Mouse (Mus musculus) limb, embryonic 12.5 days (tissue): Measurements from ENCODE around the gene Shisa2. TPM values are rescaled to one million over a fixed set of nuclear protein-coding genes. Genes with fewer than 3 reads are reported as not detected.

ENCODE experiments used
- ATAC-seq: fragments of 200-750 bp; cut with Nextera tagmentation; 2 replicates; pipeline ENCODE4 v1.8.0; 2017; ENCODE audit warnings: low read depth, moderate TSS enrichment; ENCODE audit not compliant: insufficient number of reproducible peaks, insufficient read depth, low FRiP score, low TSS enrichment
- H3K27ac ChIP-seq: fragments of 300-500 bp; sonication (generic); 2 replicates; pipeline ENCODE4 v1.5.1; 2016; ENCODE audit warnings: mild to moderate bottlenecking, moderate library complexity
- H3K27me3 ChIP-seq: fragments of 300-500 bp; sonication (generic); 2 replicates; pipeline ENCODE4 v1.6.1; 2016; ENCODE audit warnings: mild to moderate bottlenecking, moderate library complexity
- H3K36me3 ChIP-seq: fragments of 300-500 bp; sonication (generic); 2 replicates; pipeline ENCODE4 v1.6.1; 2016; ENCODE audit warnings: mild to moderate bottlenecking, moderate library complexity
- H3K4me1 ChIP-seq: fragments of 300-500 bp; sonication (generic); replicated peaks from 2 replicates; pipeline ENCODE4 v1.6.1; 2016
- H3K4me2 ChIP-seq: fragments of 300-500 bp; sonication (generic); 2 replicates; pipeline ENCODE4 v1.6.1; 2016; ENCODE audit warnings: mild to moderate bottlenecking, moderate library complexity
- H3K4me3 ChIP-seq: fragments of 300-500 bp; sonication (generic); replicated peaks from 2 replicates; pipeline ENCODE4 v1.5.1; 2016; ENCODE audit warnings: mild to moderate bottlenecking
- H3K9ac ChIP-seq: fragments of 300-500 bp; sonication (generic); replicated peaks from 2 replicates; pipeline ENCODE4 v1.6.1; 2016; ENCODE audit warnings: mild to moderate bottlenecking, moderate library complexity
- H3K9me3 ChIP-seq: fragments of 300-500 bp; sonication (generic); 2 replicates; pipeline ENCODE4 v1.6.1; 2016; ENCODE audit warnings: mild to moderate bottlenecking, moderate library complexity
- WGBS: fragments of 180-500 bp; shearing (Covaris S2); methylation state at CpG from one replicate; pipeline ENCODE4 v1.1.7; 2016; 5-methylcytosine and 5-hydroxymethylcytosine counted together
- polyA plus RNA-seq: library from polyadenylated mRNA; unstranded; fragments of >200 nt; fragmentation: Nextera tagmentation; extraction: Ambion mirVana; gene quantifications from 2 replicates; pipeline ENCODE4 v1.2.1, GENCODE M21; 2016

The Shisa2 gene
- polyA plus RNA-seq, 1 experiment from 2014 or later: 89.9 TPM

DNA sequence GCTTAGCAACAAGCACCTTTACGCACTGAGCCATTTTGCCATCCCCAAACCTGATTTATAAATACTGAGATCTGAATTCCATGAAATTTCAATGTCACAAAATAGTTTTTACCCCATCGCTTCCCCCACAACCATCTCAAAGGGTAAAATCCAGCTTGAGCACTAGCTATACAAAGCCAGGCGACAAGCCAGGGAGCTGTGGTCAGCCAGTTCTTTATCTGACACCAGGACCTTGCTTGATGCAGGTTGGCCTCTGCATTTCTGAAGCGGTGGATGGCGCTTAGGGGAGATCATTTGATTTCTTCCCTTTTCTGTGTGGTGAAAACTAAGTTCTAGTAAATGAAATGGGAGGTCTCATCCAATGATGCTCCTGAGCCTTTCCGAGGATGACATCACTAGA lies 7.0 kb downstream of the Shisa2 start:
- H3K9ac ChIP-seq: no peak overlapping the region
- H3K27ac ChIP-seq: no peak overlapping the region
- H3K4me3 ChIP-seq: no peak overlapping the region
- H3K9me3 ChIP-seq: no peaks in the 10 kb centered on the region
- H3K4me2 ChIP-seq: no peak overlapping the region
- no peak for ATAC-seq
- peaks cover 37% of the 10 kb centered on the region for H3K36me3 ChIP-seq
- H3K4me1 ChIP-seq: peaks cover 22% of the 10 kb centered on the region
- WGBS: 92% methylated on average over 6 of the region's 6 CpGs
- H3K27me3 ChIP-seq: no peaks in the 10 kb centered on the region

DNA sequence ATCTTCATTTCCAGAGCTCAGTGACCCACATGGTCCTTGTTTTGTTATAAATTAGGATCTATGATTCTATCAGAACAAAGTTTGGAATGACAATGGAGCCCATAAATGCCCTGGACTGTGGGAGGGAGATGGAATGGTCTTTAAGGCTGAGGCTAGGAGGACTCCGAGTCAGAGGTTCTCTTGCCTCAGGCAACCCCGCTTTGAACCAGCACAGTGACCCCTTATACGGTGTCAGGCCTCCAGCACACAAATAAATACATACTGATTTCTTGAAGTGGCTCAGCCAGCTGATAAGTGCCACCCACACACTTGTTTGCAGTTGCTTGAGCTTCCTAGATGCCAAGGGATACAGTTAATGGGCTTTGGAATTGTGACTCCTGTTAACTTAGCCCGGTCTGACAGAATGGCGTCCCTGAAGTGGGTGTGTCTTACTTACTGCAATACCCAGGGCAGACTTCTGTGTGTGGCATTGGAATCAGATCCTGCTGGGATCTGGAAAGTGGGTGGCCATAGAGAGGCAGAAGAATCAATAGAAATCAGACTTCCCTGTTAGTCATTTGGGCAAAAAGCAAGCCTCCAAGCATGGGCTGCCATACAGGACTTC lies 8.3 kb downstream of the Shisa2 start:
- no peak overlapping the region for H3K4me3 ChIP-seq
- ATAC-seq: no peak
- no peak overlapping the region for H3K4me2 ChIP-seq
- no peaks in the 10 kb centered on the region for H3K9me3 ChIP-seq
- no peak overlapping the region for H3K27ac ChIP-seq
- H3K4me1 ChIP-seq: peaks cover 11% of the 10 kb centered on the region
- no peaks in the 10 kb centered on the region for H3K27me3 ChIP-seq
- no peak overlapping the region for H3K9ac ChIP-seq
- 77% methylated on average over 5 of the region's 5 CpGs for WGBS
- peaks cover 37% of the 10 kb centered on the region for H3K36me3 ChIP-seq

DNA sequence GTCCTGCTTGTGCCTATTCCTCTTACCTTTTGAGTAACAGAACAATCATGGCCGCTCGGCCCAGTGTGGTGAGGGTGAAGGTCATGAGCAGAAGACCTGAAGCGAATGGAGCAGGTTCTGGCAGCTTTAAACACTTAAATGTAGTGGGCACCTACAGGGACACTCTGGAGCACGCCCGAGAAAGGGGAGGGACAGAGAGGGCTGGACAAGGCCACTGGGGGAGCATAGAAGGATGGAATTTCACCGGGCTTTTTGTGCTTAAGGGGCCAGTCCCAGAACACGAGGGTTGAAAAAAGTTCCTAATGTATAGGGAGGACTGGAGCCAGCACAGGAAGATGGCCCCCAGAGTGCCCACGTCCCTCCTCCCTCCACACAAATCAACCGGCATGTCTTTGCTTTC lies 8.9 kb downstream of the Shisa2 start:
- Histone ChIP-seq H3K27ac (no peak overlapping the region), H3K4me3 (no peak overlapping the region), H3K9me3 (no peaks in the 10 kb centered on the region), H3K9ac (no peak overlapping the region), H3K4me2 (no peak overlapping the region), H3K4me1 (peaks cover 10% of the 10 kb centered on the region), H3K27me3 (no peaks in the 10 kb centered on the region), H3K36me3 (peaks cover 37% of the 10 kb centered on the region)
- 83% methylated on average over 9 of the region's 9 CpGs for WGBS
- ATAC-seq: no peak

DNA sequence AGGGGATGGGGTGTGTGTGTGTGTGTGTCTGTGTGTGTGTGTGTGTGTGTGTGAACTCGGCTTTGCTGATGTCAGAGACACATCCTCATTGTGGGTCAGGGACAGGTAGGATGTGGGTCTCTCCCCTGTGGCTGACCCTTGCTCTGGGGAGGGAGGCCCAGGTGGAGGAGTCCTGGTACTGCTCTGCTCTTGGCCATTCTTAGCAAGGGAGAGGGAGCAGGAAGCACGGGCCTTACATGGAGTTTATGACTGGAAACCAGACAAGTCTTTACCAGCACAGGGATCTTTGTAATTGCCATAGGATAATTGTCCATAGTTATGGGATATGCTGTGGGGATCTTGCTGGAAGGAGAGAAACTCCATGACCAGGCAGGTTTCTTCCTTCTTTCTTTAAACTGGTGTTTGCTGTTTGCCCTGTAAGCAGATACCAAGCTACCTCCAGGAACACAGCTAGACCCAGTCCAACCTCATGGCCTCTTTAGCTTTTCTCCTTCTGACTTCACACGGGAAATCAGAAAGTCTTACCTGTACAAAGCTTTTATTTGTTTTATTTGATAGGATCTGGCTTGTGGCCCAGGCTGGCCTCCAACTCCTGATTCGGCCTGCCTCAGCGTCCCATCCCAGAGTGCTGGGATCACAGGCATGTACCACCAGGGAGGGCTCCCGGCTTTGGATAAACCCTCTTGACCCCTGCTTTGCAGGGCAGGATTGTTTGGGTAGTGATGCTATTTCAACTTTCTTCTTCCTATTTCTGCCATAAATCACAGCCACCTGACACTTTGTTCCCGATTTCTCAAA lies 14.0 kb downstream of the Shisa2 start:
- Histone ChIP-seq H3K4me2 (no peak overlapping the region), H3K36me3 (no peaks in the 10 kb centered on the region), H3K9ac (no peak overlapping the region), H3K4me3 (no peak overlapping the region), H3K27ac (no peak overlapping the region), H3K4me1 (peaks cover 2% of the 10 kb centered on the region; the same call in 1 of the 2 replicates), H3K27me3 (no peaks in the 10 kb centered on the region), H3K9me3 (no peaks in the 10 kb centered on the region)
- no peak for ATAC-seq
- WGBS: 47% methylated on average over 7 of the region's 7 CpGs

DNA sequence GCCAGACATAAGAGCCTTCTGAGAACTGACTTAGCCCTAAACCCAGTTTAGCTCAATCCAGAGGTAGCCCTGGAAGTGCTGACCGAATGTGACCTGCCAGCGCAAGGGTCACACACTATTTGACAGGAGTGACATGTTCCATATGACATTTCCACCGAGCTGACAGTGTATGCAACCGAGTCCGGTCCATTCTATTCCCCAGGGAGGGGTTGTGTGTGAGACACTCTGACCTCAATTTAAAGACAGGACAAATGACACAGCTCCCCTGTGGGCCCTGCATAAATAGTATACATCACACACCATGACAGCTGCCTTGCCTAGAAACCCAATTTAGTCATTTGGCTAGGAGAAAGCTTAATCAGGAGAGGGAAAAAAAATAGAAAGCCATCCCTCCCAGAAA lies 16.7 kb downstream of the Shisa2 start:
- no peak for ATAC-seq
- Histone ChIP-seq H3K9me3 (no peaks in the 10 kb centered on the region), H3K27ac (no peak overlapping the region), H3K36me3 (no peaks in the 10 kb centered on the region), H3K4me3 (no peak overlapping the region), H3K27me3 (no peaks in the 10 kb centered on the region), H3K9ac (no peak overlapping the region), H3K4me1 (peaks cover 8% of the 10 kb centered on the region), H3K4me2 (no peak overlapping the region)
- WGBS: 44% methylated on average over 5 of the region's 5 CpGs

DNA sequence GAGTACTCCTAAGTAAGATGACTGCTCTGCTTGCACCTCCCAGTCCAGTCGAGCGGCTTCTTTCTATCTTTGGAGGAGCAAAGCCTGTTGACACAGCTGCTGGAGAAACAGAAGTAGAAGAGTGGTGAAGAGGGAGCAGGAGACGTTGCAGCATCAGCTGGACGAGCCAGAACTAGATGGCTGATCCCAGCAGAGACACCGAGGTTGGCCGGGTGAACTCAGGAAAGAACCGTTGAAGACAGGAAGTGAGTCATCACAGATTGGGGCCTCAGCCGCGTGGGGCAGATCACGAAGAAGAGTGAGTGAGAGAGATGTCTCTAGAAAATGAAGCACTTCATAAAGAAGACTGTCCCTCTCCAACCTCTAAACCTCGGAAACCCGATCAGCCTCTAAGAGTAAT lies 18.5 kb downstream of the Shisa2 start:
- Histone ChIP-seq H3K36me3 (no peaks in the 10 kb centered on the region), H3K4me1 (peaks cover 22% of the 10 kb centered on the region), H3K9me3 (no peaks in the 10 kb centered on the region), H3K4me3 (no peak overlapping the region), H3K9ac (no peak overlapping the region), H3K4me2 (no peak overlapping the region), H3K27ac (no peak overlapping the region), H3K27me3 (no peaks in the 10 kb centered on the region)
- WGBS: 64% methylated on average over 12 of the region's 12 CpGs
- no peak for ATAC-seq

DNA sequence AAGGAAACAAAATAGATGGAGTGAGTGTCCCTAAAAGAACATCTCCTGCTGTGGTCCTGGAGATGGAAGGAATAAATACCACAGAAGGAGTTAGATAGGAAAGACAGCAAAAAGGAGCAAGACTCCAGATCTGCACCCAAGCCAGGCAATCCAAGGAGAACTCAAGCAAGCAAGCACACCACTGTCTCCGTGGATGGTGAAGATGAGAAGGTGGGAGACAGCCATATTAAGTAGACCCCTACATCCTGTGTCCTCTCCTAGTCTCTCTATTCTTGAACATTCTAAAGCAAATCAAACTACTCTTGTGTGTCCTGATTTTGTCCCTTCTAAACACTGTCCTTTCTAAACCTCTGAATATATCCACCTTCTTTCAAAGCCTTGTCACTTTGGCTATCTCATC lies 19.1 kb downstream of the Shisa2 start:
- Histone ChIP-seq H3K9me3 (no peaks in the 10 kb centered on the region), H3K36me3 (no peaks in the 10 kb centered on the region), H3K4me1 (peaks cover 21% of the 10 kb centered on the region), H3K9ac (no peak overlapping the region), H3K27ac (no peak overlapping the region), H3K4me3 (no peak overlapping the region), H3K27me3 (no peaks in the 10 kb centered on the region), H3K4me2 (no peak overlapping the region)
- WGBS: 87% methylated on average over 1 of the region's 1 CpGs
- no peak for ATAC-seq

DNA sequence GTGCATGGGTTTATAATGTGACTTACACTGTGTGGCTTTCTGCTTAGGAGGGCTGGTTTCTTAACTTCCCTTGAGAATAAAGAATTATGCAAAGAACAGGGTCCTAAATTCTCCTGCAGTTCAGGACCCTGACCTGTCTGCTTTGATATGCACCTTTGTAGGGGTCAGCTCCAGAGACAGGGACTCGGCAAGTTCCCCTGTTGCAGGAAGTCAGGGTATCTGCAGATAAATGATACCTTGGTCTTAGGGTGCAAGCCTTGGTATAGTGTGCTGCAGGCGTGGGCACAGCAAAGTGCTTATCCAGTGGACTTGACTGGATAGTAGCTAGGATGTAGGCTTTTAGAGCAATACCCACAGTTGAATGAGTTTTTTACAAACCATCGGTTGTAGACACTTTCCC lies 19.8 kb downstream of the Shisa2 start:
- no peak for ATAC-seq
- no peak overlapping the region for H3K9ac ChIP-seq
- H3K27ac ChIP-seq: no peak overlapping the region
- no peak overlapping the region for H3K4me3 ChIP-seq
- peaks cover 26% of the 10 kb centered on the region for H3K4me1 ChIP-seq
- WGBS: 69% methylated on average over 3 of the region's 3 CpGs
- no peaks in the 10 kb centered on the region for H3K9me3 ChIP-seq
- no peaks in the 10 kb centered on the region for H3K27me3 ChIP-seq
- H3K36me3 ChIP-seq: no peaks in the 10 kb centered on the region
- H3K4me2 ChIP-seq: no peak overlapping the region

DNA sequence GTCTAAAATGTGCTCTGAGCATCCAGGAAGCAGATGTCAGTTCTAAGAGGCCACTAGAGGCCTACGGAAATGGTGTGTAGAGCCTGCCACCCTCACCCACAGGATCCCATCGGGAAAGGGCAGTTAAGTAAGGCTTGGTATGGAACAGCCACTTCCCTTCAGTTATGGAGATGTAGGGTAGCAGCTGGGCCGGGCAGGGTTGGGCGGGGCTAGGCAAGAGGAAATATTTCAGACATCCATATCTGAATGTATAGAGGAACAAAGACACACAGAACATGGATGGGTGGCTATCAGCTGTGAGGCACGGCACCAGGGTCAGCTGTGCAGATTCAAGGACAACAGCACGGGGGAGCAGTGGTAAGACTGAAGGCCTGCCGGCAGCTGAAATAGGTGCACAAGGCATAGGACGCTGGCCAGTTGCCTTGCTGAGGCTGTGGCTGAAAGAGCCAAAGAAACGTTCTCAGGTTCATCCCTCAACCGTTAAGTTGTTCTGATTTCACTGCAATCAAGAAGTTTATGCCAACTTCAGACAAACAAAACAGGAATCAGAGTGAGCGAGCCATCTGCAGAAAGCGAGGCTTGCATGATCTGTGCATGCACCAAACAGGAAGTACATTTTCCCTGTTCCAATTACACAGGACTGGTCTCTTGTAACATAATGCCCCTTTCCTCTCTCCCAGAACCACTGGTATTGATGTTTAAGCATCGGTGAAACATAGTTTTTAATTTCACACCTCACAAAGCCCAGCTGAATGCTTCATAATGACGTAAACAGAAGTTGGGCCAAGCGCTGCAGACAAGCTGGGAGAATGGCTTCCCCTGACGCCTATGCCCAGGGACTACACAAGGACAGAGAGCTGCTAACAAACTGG lies 22.0 kb downstream of the Shisa2 start:
- H3K27ac ChIP-seq: peak overlapping the region; percentile 80
- peak; percentile 44; the same call in 1 of the 2 replicates for ATAC-seq
- no peak overlapping the region for H3K4me2 ChIP-seq

DNA sequence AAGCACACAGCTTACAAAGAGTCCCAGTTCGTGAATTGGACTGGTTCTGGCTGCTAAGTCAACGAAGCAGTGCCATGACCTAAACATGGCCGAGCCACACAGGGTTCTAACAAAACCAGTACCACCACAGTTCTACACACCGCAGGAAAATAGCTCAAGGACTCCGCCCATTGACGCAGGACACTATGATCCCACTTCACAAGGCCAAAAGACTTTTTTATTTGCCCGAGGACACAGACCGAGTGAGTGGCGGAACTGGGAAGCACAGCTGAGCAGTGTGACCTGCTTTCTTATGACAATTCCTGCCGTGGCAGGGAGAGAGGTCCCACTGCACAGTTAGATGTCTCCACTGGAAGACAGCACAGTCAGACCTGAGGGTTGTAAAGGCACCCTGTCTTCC lies 23.5 kb downstream of the Shisa2 start:
- Histone ChIP-seq H3K4me3 (no peak overlapping the region), H3K4me1 (peaks cover 26% of the 10 kb centered on the region), H3K9me3 (no peaks in the 10 kb centered on the region), H3K27me3 (no peaks in the 10 kb centered on the region), H3K4me2 (no peak overlapping the region), H3K27ac (no peak overlapping the region), H3K9ac (no peak overlapping the region), H3K36me3 (no peaks in the 10 kb centered on the region)
- ATAC-seq: no peak
- WGBS: 82% methylated on average over 10 of the region's 10 CpGs

More for the DNA sequence above, 22.0 kb downstream of the Shisa2 start:
- Histone ChIP-seq H3K9me3 (no peaks in the 10 kb centered on the region), H3K36me3 (no peaks in the 10 kb centered on the region), H3K9ac (no peak overlapping the region), H3K27me3 (no peaks in the 10 kb centered on the region), H3K4me3 (no peak overlapping the region), H3K4me1 (peaks cover 26% of the 10 kb centered on the region)
- WGBS: 53% methylated on average over 16 of the region's 16 CpGs

DNA sequence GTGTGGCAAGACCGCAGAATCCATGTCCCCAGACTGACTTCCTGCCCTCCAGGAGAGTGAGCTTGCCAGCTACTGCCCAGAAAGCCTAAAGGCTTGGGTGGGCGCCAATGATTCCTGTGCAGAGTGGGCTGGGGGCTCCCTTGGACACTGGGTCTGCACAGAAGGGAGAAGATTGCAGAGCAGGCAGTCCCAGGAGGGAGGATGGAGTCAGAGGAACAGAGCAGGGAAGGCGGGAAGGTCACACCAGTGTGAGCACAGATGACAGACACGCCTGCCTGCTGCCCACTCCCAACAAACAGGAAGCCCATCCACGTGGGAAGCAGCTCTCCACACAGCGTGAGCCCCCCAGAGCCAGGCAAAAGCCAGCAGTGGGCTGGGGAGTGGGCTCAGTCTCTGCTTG lies 24.2 kb downstream of the Shisa2 start:
- H3K36me3 ChIP-seq: no peaks in the 10 kb centered on the region
- H3K4me2 ChIP-seq: no peak overlapping the region
- H3K9me3 ChIP-seq: no peaks in the 10 kb centered on the region
- no peaks in the 10 kb centered on the region for H3K27me3 ChIP-seq
- 65% methylated on average over 6 of the region's 6 CpGs for WGBS
- no peak overlapping the region for H3K4me3 ChIP-seq
- H3K4me1 ChIP-seq: peaks cover 26% of the 10 kb centered on the region
- H3K9ac ChIP-seq: no peak overlapping the region
- no peak overlapping the region for H3K27ac ChIP-seq
- ATAC-seq: no peak
